Mouse (Mus musculus): ENCODE data around the gene Cmip. TPM values are rescaled to one million over a fixed set of nuclear protein-coding genes. Genes with fewer than 3 reads are reported as not detected.
A peak's percentile ranks its signal among the peaks of the same experiment; 100 is the strongest.

The Cmip gene
- polyA plus RNA-seq, 1 experiment from 2014 or later, result 10.5 TPM

GRCm38 (mm10) chr8:117493543-117493942 is 236.7 kb downstream of the Cmip start:
- peaks cover 12% of the 10 kb centered on the region for H3K27me3 ChIP-seq (replicated peaks)
- no peak for ATAC-seq (ENCODE audit: insufficient number of reproducible peaks, low FRiP score)

GRCm38 (mm10) chr8:117494874-117495273 is 238.0 kb downstream of the Cmip start:
- Histone ChIP-seq H3K9me3 (replicated peaks) (no peaks in the 10 kb centered on the region), H3K4me3 (no peak overlapping the region), H3K4me2 (no peak overlapping the region), H3K9ac (no peak overlapping the region), H3K36me3 (no peaks in the 10 kb centered on the region), H3K27ac (ENCODE audit: poor library complexity, severe bottlenecking) (no peak overlapping the region), H3K27me3 (replicated peaks) (peaks cover 21% of the 10 kb centered on the region), H3K4me1 (replicated peaks) (0 out of 2 replicates have a peak, but pooled peaks cover 16% of the 10 kb centered on the region)
- no peak for ATAC-seq (ENCODE audit: insufficient number of reproducible peaks, low FRiP score)
- WGBS, result 59% methylated on average over 2 of the region's 2 CpGs

More at GRCm38 (mm10) chr8:117493543-117493942, 236.7 kb downstream of the Cmip start:
- Histone ChIP-seq H3K9ac (no peak overlapping the region), H3K27ac (ENCODE audit: poor library complexity, severe bottlenecking) (no peak overlapping the region), H3K4me3 (no peak overlapping the region), H3K4me1 (replicated peaks) (0 out of 2 replicates have a peak, but pooled peaks cover 8% of the 10 kb centered on the region), H3K36me3 (no peaks in the 10 kb centered on the region), H3K9me3 (replicated peaks) (no peaks in the 10 kb centered on the region), H3K4me2 (peak overlapping the region; percentile 14; the same call in 1 of the 2 replicates)
- 18% methylated on average over 9 of the region's 9 CpGs for WGBS

- WGBS, result under 1% methylated on average over 62 of the region's 62 CpGs
- H3K9ac ChIP-seq, result peak within 1 kb of the TSS; percentile 79
- peak within 1 kb of the TSS; percentile 62 for H3K4me3 ChIP-seq
- H3K27ac ChIP-seq (ENCODE audit: poor library complexity, severe bottlenecking), result no peak within 1 kb of the TSS
- H3K4me1 ChIP-seq (replicated peaks), result peaks cover 26% of the 10 kb centered on the region
- ATAC-seq (ENCODE audit: insufficient number of reproducible peaks, low FRiP score), result peak; percentile 59
- peaks cover 18% of the 10 kb centered on the region for H3K27me3 ChIP-seq (replicated peaks)
- H3K4me2 ChIP-seq, result peak within 1 kb of the TSS; percentile 95
- no peaks in the 10 kb centered on the region for H3K9me3 ChIP-seq (replicated peaks)
- H3K36me3 ChIP-seq, result no peaks in the 10 kb centered on the region
These were observed 241.5 kb downstream of the Cmip start, which contains the start of gene Plcg2 for GRCm38 (mm10) chr8:117498179-117498914. Gene Plcg2, plus strand, starts transcription at chr8:117498291.

GRCm38 (mm10) chr8:117498915-117499540 is 242.2 kb downstream of the Cmip start:
- ATAC-seq (ENCODE audit: insufficient number of reproducible peaks, low FRiP score), result no peak
- 18% methylated on average over 20 of the region's 20 CpGs for WGBS

GRCm38 (mm10) chr8:117500232-117500823 is 243.5 kb downstream of the Cmip start:
- no peak overlapping the region for H3K4me2 ChIP-seq
- no peak for ATAC-seq (ENCODE audit: insufficient number of reproducible peaks, low FRiP score)
- H3K27me3 ChIP-seq (replicated peaks), result peaks cover 18% of the 10 kb centered on the region
- no peaks in the 10 kb centered on the region for H3K36me3 ChIP-seq
- no peak overlapping the region for H3K27ac ChIP-seq (ENCODE audit: poor library complexity, severe bottlenecking)
- H3K4me1 ChIP-seq (replicated peaks), result peaks cover 25% of the 10 kb centered on the region
- no peaks in the 10 kb centered on the region for H3K9me3 ChIP-seq (replicated peaks)
- WGBS, result 75% methylated on average over 5 of the region's 5 CpGs
- no peak overlapping the region for H3K9ac ChIP-seq
- H3K4me3 ChIP-seq, result no peak overlapping the region

More at GRCm38 (mm10) chr8:117498915-117499540, 242.2 kb downstream of the Cmip start:
- Histone ChIP-seq H3K27me3 (replicated peaks) (peaks cover 18% of the 10 kb centered on the region), H3K4me2 (peak overlapping the region; percentile 95), H3K9ac (peak overlapping the region; percentile 79), H3K36me3 (no peaks in the 10 kb centered on the region), H3K4me1 (replicated peaks) (peaks cover 25% of the 10 kb centered on the region), H3K9me3 (replicated peaks) (no peaks in the 10 kb centered on the region), H3K27ac (ENCODE audit: poor library complexity, severe bottlenecking) (no peak overlapping the region), H3K4me3 (peak overlapping the region; percentile 62)

- no peaks in the 10 kb centered on the region for H3K9me3 ChIP-seq (replicated peaks)
- H3K9ac ChIP-seq, result no peak overlapping the region
- H3K4me1 ChIP-seq (replicated peaks), result peaks cover 25% of the 10 kb centered on the region
- no peak overlapping the region for H3K4me3 ChIP-seq
- no peak overlapping the region for H3K27ac ChIP-seq (ENCODE audit: poor library complexity, severe bottlenecking)
- H3K36me3 ChIP-seq, result no peaks in the 10 kb centered on the region
- ATAC-seq (ENCODE audit: insufficient number of reproducible peaks, low FRiP score), result no peak
- H3K4me2 ChIP-seq, result no peak overlapping the region
- 62% methylated on average over 6 of the region's 6 CpGs for WGBS
- peaks cover 18% of the 10 kb centered on the region for H3K27me3 ChIP-seq (replicated peaks)
These were observed 244.5 kb downstream of the Cmip start for GRCm38 (mm10) chr8:117501323-117501722.

- no peak overlapping the region for H3K9ac ChIP-seq
- no peaks in the 10 kb centered on the region for H3K9me3 ChIP-seq (replicated peaks)
- 67% methylated on average over 13 of the region's 13 CpGs for WGBS
- H3K4me3 ChIP-seq, result no peak overlapping the region
- ATAC-seq (ENCODE audit: insufficient number of reproducible peaks, low FRiP score), result no peak
- H3K4me2 ChIP-seq, result no peak overlapping the region
- no peak overlapping the region for H3K27ac ChIP-seq (ENCODE audit: poor library complexity, severe bottlenecking)
- H3K4me1 ChIP-seq (replicated peaks), result peaks cover 21% of the 10 kb centered on the region
- 0 out of 2 replicates have a peak, but pooled peaks cover 9% of the 10 kb centered on the region for H3K27me3 ChIP-seq (replicated peaks)
- no peaks in the 10 kb centered on the region for H3K36me3 ChIP-seq
These were observed 246.7 kb downstream of the Cmip start for GRCm38 (mm10) chr8:117503405-117504069.

- H3K27me3 ChIP-seq (replicated peaks), result no peaks in the 10 kb centered on the region
- H3K27ac ChIP-seq (ENCODE audit: poor library complexity, severe bottlenecking), result no peak overlapping the region
- H3K9me3 ChIP-seq (replicated peaks), result peaks cover 9% of the 10 kb centered on the region
- ATAC-seq (ENCODE audit: insufficient number of reproducible peaks, low FRiP score), result no peak
- H3K4me1 ChIP-seq (replicated peaks), result no peaks in the 10 kb centered on the region
- no peak overlapping the region for H3K4me2 ChIP-seq
- no peaks in the 10 kb centered on the region for H3K36me3 ChIP-seq
- no peak overlapping the region for H3K4me3 ChIP-seq
- no peak overlapping the region for H3K9ac ChIP-seq
- WGBS, result 79% methylated on average over 8 of the region's 8 CpGs
These were observed 250.8 kb downstream of the Cmip start for GRCm38 (mm10) chr8:117507703-117508102.

Small RNA genes within 50 kb of the gene (microRNA-seq; reads per million reads assigned to microRNA genes)
- gene Mir7077 (not detected), gene Mir7078 (not detected)

Other genes starting within 250 kb of the Cmip start
- 0.11 TPM in 1 of 2 replicates, not detected in the other for gene Pkd1l2, start 174.6 kb upstream of the Cmip start, polyA plus RNA-seq (2016; fragmentation: Nextera tagmentation; extraction: Ambion mirVana)
- 0.08 and 0.34 TPM in 2 replicates for gene Bco1, start 161.2 kb upstream of the Cmip start, polyA plus RNA-seq (2016; fragmentation: Nextera tagmentation; extraction: Ambion mirVana)
- 1.3 and 1.7 TPM in 2 replicates for gene Gan, start 98.9 kb upstream of the Cmip start, polyA plus RNA-seq (2016; fragmentation: Nextera tagmentation; extraction: Ambion mirVana)
- 8.4 and 9.2 TPM in 2 replicates for gene Plcg2, start 241.2 kb downstream of the Cmip start, polyA plus RNA-seq (2016; fragmentation: Nextera tagmentation; extraction: Ambion mirVana)

All from heart, embryonic 12.5 days (tissue).